Mouse (Mus musculus) intestine, embryonic 14.5 days (tissue): Measurements from ENCODE around the gene Rtl4. TPM values are rescaled to one million over a fixed set of nuclear protein-coding genes. Genes with fewer than 3 reads are reported as not detected.

Experiments
- ATAC-seq: fragments of 200-750 bp; cut with Nextera tagmentation; replicated peaks from 2 replicates; pipeline ENCODE4 v1.8.0; 2017; ENCODE audit warnings: low read depth, moderate number of reproducible peaks, moderate TSS enrichment, moderate library complexity; ENCODE audit not compliant: low FRiP score, low TSS enrichment
- DNase-seq: peaks from one replicate; pipeline ENCODE4 v3.0.0-alpha.2; 2018; ENCODE audit warnings: low spot score
- H3K27ac ChIP-seq: fragments of 300-500 bp; sonication (generic); 2 replicates; pipeline ENCODE4 v1.5.1; 2014; ENCODE audit warnings: low read depth, mild to moderate bottlenecking, control low read depth
- H3K27me3 ChIP-seq: fragments of 300-500 bp; sonication (generic); replicated peaks from 2 replicates; pipeline ENCODE4 v1.6.1; 2014; ENCODE audit warnings: low read length, control low read depth; ENCODE audit not compliant: control insufficient read depth, insufficient read depth
- H3K36me3 ChIP-seq: fragments of 300-500 bp; sonication (generic); 2 replicates; pipeline ENCODE4 v1.6.1; 2014; ENCODE audit warnings: low read length, control low read depth; ENCODE audit not compliant: control insufficient read depth, insufficient read depth
- H3K4me1 ChIP-seq: fragments of 300-500 bp; sonication (generic); replicated peaks from 2 replicates; pipeline ENCODE4 v1.6.1; 2014; ENCODE audit warnings: low read length, control low read depth, mixed read lengths; ENCODE audit not compliant: control insufficient read depth, insufficient read depth
- H3K4me2 ChIP-seq: fragments of 300-500 bp; sonication (generic); 2 replicates; pipeline ENCODE4 v1.6.1; 2014; ENCODE audit warnings: low read length
- H3K4me3 ChIP-seq: fragments of 300-500 bp; sonication (generic); 2 replicates; pipeline ENCODE4 v1.5.1; 2014; ENCODE audit warnings: low read depth, low read length, control low read depth, mixed read lengths
- H3K9ac ChIP-seq: fragments of 300-500 bp; sonication (generic); 2 replicates; pipeline ENCODE4 v1.6.1; 2014; ENCODE audit warnings: mild to moderate bottlenecking, low read length
- H3K9me3 ChIP-seq: fragments of 300-500 bp; sonication (generic); 2 replicates; pipeline ENCODE4 v1.6.1; 2016; ENCODE audit warnings: low read length, control low read depth; ENCODE audit not compliant: control insufficient read depth
- WGBS: fragments of 180-500 bp; shearing (Covaris S2); extraction: QIAGEN DNeasy Blood & Tissue Kit; methylation state at CpG from one replicate; pipeline ENCODE4 v1.1.7; 2014; 5-methylcytosine and 5-hydroxymethylcytosine counted together
- microRNA counts: library from miRNA; unstranded; fragments of <30 nt; microRNA quantifications from one replicate; lab custom pipeline; 2016
- microRNA-seq: library from miRNA; unstranded; fragments of <30 nt; microRNA quantifications from one replicate; pipeline ENCODE4, GENCODE M21; 2016
- polyA plus RNA-seq: library from polyadenylated mRNA; unstranded; fragments of >200 nt; fragmentation: Nextera tagmentation; extraction: Ambion mirVana; gene quantifications from 2 replicates; pipeline ENCODE4 v1.2.1, GENCODE M21; 2014

Rtl4 gene
- polyA plus RNA-seq, 1 experiment from 2014 or later = 1.1 TPM

GRCm38 (mm10) chrX:144716330-144716729 lies 27.6 kb downstream of the Rtl4 start:
- no peaks in the 10 kb centered on the region for H3K27me3 ChIP-seq
- H3K4me1 ChIP-seq = no peaks in the 10 kb centered on the region
- ATAC-seq = no peak
- H3K4me2 ChIP-seq = no peak overlapping the region
- no peak for DNase-seq
- H3K4me3 ChIP-seq = no peak overlapping the region
- no peak overlapping the region for H3K9ac ChIP-seq
- no peak overlapping the region for H3K27ac ChIP-seq
- no peaks in the 10 kb centered on the region for H3K9me3 ChIP-seq
- H3K36me3 ChIP-seq = no peaks in the 10 kb centered on the region
- WGBS = 42% methylated on average over 1 of the region's 1 CpGs

GRCm38 (mm10) chrX:144747528-144748049 lies 58.9 kb downstream of the Rtl4 start:
- Histone ChIP-seq H3K27me3 (no peaks in the 10 kb centered on the region), H3K27ac (no peak overlapping the region), H3K9me3 (no peaks in the 10 kb centered on the region), H3K9ac (no peak overlapping the region), H3K36me3 (no peaks in the 10 kb centered on the region), H3K4me3 (no peak overlapping the region), H3K4me1 (no peaks in the 10 kb centered on the region), H3K4me2 (no peak overlapping the region)
- WGBS = 75% methylated on average over 3 of the region's 3 CpGs
- no peak for ATAC-seq
- DNase-seq = no peak

- ATAC-seq (no peak), DNase-seq (no peak)
- Histone ChIP-seq H3K27ac (no peak overlapping the region), H3K4me2 (no peak overlapping the region), H3K4me1 (no peaks in the 10 kb centered on the region), H3K4me3 (no peak overlapping the region), H3K27me3 (no peaks in the 10 kb centered on the region), H3K9ac (no peak overlapping the region), H3K9me3 (no peaks in the 10 kb centered on the region), H3K36me3 (no peaks in the 10 kb centered on the region)
- 34% methylated on average over 2 of the region's 2 CpGs for WGBS
These were observed 298.3 kb downstream of the Rtl4 start for GRCm38 (mm10) chrX:144986980-144987379.

GRCm38 (mm10) chrX:145065484-145065913 lies 376.8 kb downstream of the Rtl4 start:
- DNase-seq (no peak), ATAC-seq (no peak)
- no peak overlapping the region for H3K27ac ChIP-seq
- H3K4me2 ChIP-seq = no peak overlapping the region
- no peaks in the 10 kb centered on the region for H3K36me3 ChIP-seq
- H3K4me1 ChIP-seq = no peaks in the 10 kb centered on the region
- no peaks in the 10 kb centered on the region for H3K27me3 ChIP-seq
- H3K9me3 ChIP-seq = no peaks in the 10 kb centered on the region
- H3K9ac ChIP-seq = no peak overlapping the region
- 79% methylated on average over 2 of the region's 2 CpGs for WGBS
- no peak overlapping the region for H3K4me3 ChIP-seq

GRCm38 (mm10) chrX:145089802-145090201 lies 401.1 kb downstream of the Rtl4 start:
- DNase-seq (no peak), ATAC-seq (no peak)
- no peaks in the 10 kb centered on the region for H3K4me1 ChIP-seq
- H3K36me3 ChIP-seq = no peaks in the 10 kb centered on the region
- H3K27ac ChIP-seq = no peak overlapping the region
- no peak overlapping the region for H3K9ac ChIP-seq
- H3K4me2 ChIP-seq = no peak overlapping the region
- H3K4me3 ChIP-seq = no peak overlapping the region
- no peaks in the 10 kb centered on the region for H3K9me3 ChIP-seq
- no peaks in the 10 kb centered on the region for H3K27me3 ChIP-seq

- H3K4me1 ChIP-seq = no peaks in the 10 kb centered on the region
- no peaks in the 10 kb centered on the region for H3K36me3 ChIP-seq
- no peaks in the 10 kb centered on the region for H3K27me3 ChIP-seq
- no peak overlapping the region for H3K4me2 ChIP-seq
- H3K9me3 ChIP-seq = no peaks in the 10 kb centered on the region
- H3K9ac ChIP-seq = no peak overlapping the region
- no peak overlapping the region for H3K27ac ChIP-seq
- ATAC-seq (no peak), DNase-seq (no peak)
- H3K4me3 ChIP-seq = no peak overlapping the region
- WGBS = 80% methylated on average over 3 of the region's 3 CpGs
These were observed 401.7 kb downstream of the Rtl4 start for GRCm38 (mm10) chrX:145090360-145090759.

GRCm38 (mm10) chrX:145090964-145091363 lies 402.3 kb downstream of the Rtl4 start:
- Histone ChIP-seq H3K4me2 (no peak overlapping the region), H3K36me3 (no peaks in the 10 kb centered on the region), H3K9ac (no peak overlapping the region), H3K4me3 (no peak overlapping the region), H3K27me3 (no peaks in the 10 kb centered on the region), H3K4me1 (no peaks in the 10 kb centered on the region), H3K27ac (no peak overlapping the region), H3K9me3 (no peaks in the 10 kb centered on the region)
- 58% methylated on average over 2 of the region's 2 CpGs for WGBS
- ATAC-seq (no peak), DNase-seq (no peak)

MicroRNAs encoded within 50 kb of the gene (microRNA counts, 519-probe panel; counts per million panel counts)
- not detected for microRNA mmu-miR-3472 (lab: Ali Mortazavi, UCI)

Small RNAs within 50 kb of the gene (microRNA-seq; reads per million reads assigned to microRNA genes)
- not detected for gene Mir3472

Other genes with a start within 250 kb of the Rtl4 start
- gene Trpc5os, start 232.3 kb upstream of the Rtl4 start, polyA plus RNA-seq = 0.05 TPM in 1 of 2 replicates, not detected in the other
- gene Trpc5, start 727 bp upstream of the Rtl4 start, polyA plus RNA-seq = 0.51 and 0.69 TPM in 2 replicates